Mouse (Mus musculus): ENCODE data around the gene Cntnap2. TPM values are rescaled to one million over a fixed set of nuclear protein-coding genes. Genes with fewer than 3 reads are reported as not detected.

Cntnap2 gene
- polyA plus RNA-seq, 1 experiment from 2014 or later = 5.7 TPM

- 61% methylated on average over 2 of the region's 2 CpGs for WGBS
- Histone ChIP-seq H3K9me3 (no peaks in the 10 kb centered on the region), H3K36me3 (no peaks in the 10 kb centered on the region), H3K4me3 (no peak overlapping the region), H3K27ac (no peak overlapping the region), H3K9ac (no peak overlapping the region), H3K27me3 (no peaks in the 10 kb centered on the region), H3K4me2 (replicated peaks) (no peak overlapping the region), H3K4me1 (no peaks in the 10 kb centered on the region)
- ATAC-seq (ENCODE audit: insufficient number of reproducible peaks, insufficient read depth, low FRiP score, low TSS enrichment) = no peak
These were observed 1021.1 kb downstream of the Cntnap2 start for GRCm38 (mm10) chr6:46080236-46080635.

GRCm38 (mm10) chr6:46081432-46081831 lies 1022.3 kb downstream of the Cntnap2 start:
- Histone ChIP-seq H3K9ac (no peak overlapping the region), H3K36me3 (no peaks in the 10 kb centered on the region), H3K9me3 (no peaks in the 10 kb centered on the region), H3K27me3 (no peaks in the 10 kb centered on the region), H3K4me3 (no peak overlapping the region), H3K27ac (no peak overlapping the region), H3K4me1 (no peaks in the 10 kb centered on the region), H3K4me2 (replicated peaks) (no peak overlapping the region)
- no peak for ATAC-seq (ENCODE audit: insufficient number of reproducible peaks, insufficient read depth, low FRiP score, low TSS enrichment)

- Histone ChIP-seq H3K4me2 (replicated peaks) (no peak overlapping the region), H3K9ac (no peak overlapping the region), H3K4me3 (no peak overlapping the region), H3K27ac (no peak overlapping the region), H3K9me3 (no peaks in the 10 kb centered on the region), H3K36me3 (no peaks in the 10 kb centered on the region), H3K4me1 (peaks cover 8% of the 10 kb centered on the region; the same call in 1 of the 2 replicates), H3K27me3 (no peaks in the 10 kb centered on the region)
- WGBS = 95% methylated on average over 1 of the region's 1 CpGs
- no peak for ATAC-seq (ENCODE audit: insufficient number of reproducible peaks, insufficient read depth, low FRiP score, low TSS enrichment)
These were observed 1084.2 kb downstream of the Cntnap2 start for GRCm38 (mm10) chr6:46143189-46143841.

GRCm38 (mm10) chr6:46166837-46167236 lies 1107.7 kb downstream of the Cntnap2 start:
- Histone ChIP-seq H3K9ac (no peak overlapping the region), H3K27ac (no peak overlapping the region), H3K4me2 (replicated peaks) (no peak overlapping the region), H3K9me3 (no peaks in the 10 kb centered on the region), H3K4me3 (no peak overlapping the region), H3K4me1 (no peaks in the 10 kb centered on the region), H3K27me3 (no peaks in the 10 kb centered on the region), H3K36me3 (no peaks in the 10 kb centered on the region)
- no peak for ATAC-seq (ENCODE audit: insufficient number of reproducible peaks, insufficient read depth, low FRiP score, low TSS enrichment)
- WGBS = 79% methylated on average over 1 of the region's 1 CpGs

- ATAC-seq (ENCODE audit: insufficient number of reproducible peaks, insufficient read depth, low FRiP score, low TSS enrichment) = no peak
- WGBS = 85% methylated on average over 2 of the region's 2 CpGs
- Histone ChIP-seq H3K27me3 (no peaks in the 10 kb centered on the region), H3K4me3 (no peak overlapping the region), H3K27ac (no peak overlapping the region), H3K9me3 (no peaks in the 10 kb centered on the region), H3K36me3 (no peaks in the 10 kb centered on the region), H3K9ac (no peak overlapping the region), H3K4me2 (replicated peaks) (no peak overlapping the region), H3K4me1 (no peaks in the 10 kb centered on the region)
These were observed 1138.1 kb downstream of the Cntnap2 start for GRCm38 (mm10) chr6:46197298-46197697.

- no peak overlapping the region for H3K4me3 ChIP-seq
- WGBS = 84% methylated on average over 4 of the region's 4 CpGs
- no peak overlapping the region for H3K4me2 ChIP-seq (replicated peaks)
- no peak overlapping the region for H3K27ac ChIP-seq
- no peaks in the 10 kb centered on the region for H3K27me3 ChIP-seq
- H3K4me1 ChIP-seq = no peaks in the 10 kb centered on the region
- ATAC-seq (ENCODE audit: insufficient number of reproducible peaks, insufficient read depth, low FRiP score, low TSS enrichment) = no peak
- H3K36me3 ChIP-seq = no peaks in the 10 kb centered on the region
- no peak overlapping the region for H3K9ac ChIP-seq
- H3K9me3 ChIP-seq = no peaks in the 10 kb centered on the region
These were observed 1142.7 kb downstream of the Cntnap2 start for GRCm38 (mm10) chr6:46201828-46202227.

- ATAC-seq (ENCODE audit: insufficient number of reproducible peaks, insufficient read depth, low FRiP score, low TSS enrichment) = no peak
- Histone ChIP-seq H3K9me3 (no peaks in the 10 kb centered on the region), H3K4me3 (no peak overlapping the region), H3K27ac (no peak overlapping the region), H3K36me3 (no peaks in the 10 kb centered on the region), H3K4me2 (replicated peaks) (no peak overlapping the region), H3K4me1 (no peaks in the 10 kb centered on the region), H3K9ac (no peak overlapping the region), H3K27me3 (no peaks in the 10 kb centered on the region)
- WGBS = 78% methylated on average over 2 of the region's 2 CpGs
These were observed 1146.4 kb downstream of the Cntnap2 start for GRCm38 (mm10) chr6:46205531-46205930.

- no peak overlapping the region for H3K9ac ChIP-seq
- no peak overlapping the region for H3K4me3 ChIP-seq
- ATAC-seq (ENCODE audit: insufficient number of reproducible peaks, insufficient read depth, low FRiP score, low TSS enrichment) = no peak
- H3K27me3 ChIP-seq = no peaks in the 10 kb centered on the region
- H3K36me3 ChIP-seq = no peaks in the 10 kb centered on the region
- H3K4me1 ChIP-seq = no peaks in the 10 kb centered on the region
- no peaks in the 10 kb centered on the region for H3K9me3 ChIP-seq
- no peak overlapping the region for H3K27ac ChIP-seq
- WGBS = 87% methylated on average over 1 of the region's 1 CpGs
- no peak overlapping the region for H3K4me2 ChIP-seq (replicated peaks)
These were observed 1173.7 kb downstream of the Cntnap2 start for GRCm38 (mm10) chr6:46232889-46233288.

- no peak overlapping the region for H3K4me2 ChIP-seq (replicated peaks)
- H3K4me1 ChIP-seq = no peaks in the 10 kb centered on the region
- ATAC-seq (ENCODE audit: insufficient number of reproducible peaks, insufficient read depth, low FRiP score, low TSS enrichment) = no peak
- no peaks in the 10 kb centered on the region for H3K27me3 ChIP-seq
- 56% methylated on average over 2 of the region's 2 CpGs for WGBS
- no peak overlapping the region for H3K27ac ChIP-seq
- H3K4me3 ChIP-seq = no peak overlapping the region
- no peak overlapping the region for H3K9ac ChIP-seq
- no peaks in the 10 kb centered on the region for H3K36me3 ChIP-seq
- no peaks in the 10 kb centered on the region for H3K9me3 ChIP-seq
These were observed 1181.2 kb downstream of the Cntnap2 start for GRCm38 (mm10) chr6:46240349-46240748.

- H3K9ac ChIP-seq = no peak overlapping the region
- H3K4me1 ChIP-seq = no peaks in the 10 kb centered on the region
- WGBS = 26% methylated on average over 1 of the region's 1 CpGs
- H3K4me2 ChIP-seq (replicated peaks) = no peak overlapping the region
- H3K27me3 ChIP-seq = no peaks in the 10 kb centered on the region
- no peak overlapping the region for H3K4me3 ChIP-seq
- H3K27ac ChIP-seq = no peak overlapping the region
- no peaks in the 10 kb centered on the region for H3K36me3 ChIP-seq
- ATAC-seq (ENCODE audit: insufficient number of reproducible peaks, insufficient read depth, low FRiP score, low TSS enrichment) = no peak
- no peaks in the 10 kb centered on the region for H3K9me3 ChIP-seq
These were observed 1204.0 kb downstream of the Cntnap2 start for GRCm38 (mm10) chr6:46263171-46263570.

- no peaks in the 10 kb centered on the region for H3K4me1 ChIP-seq
- H3K4me3 ChIP-seq = no peak overlapping the region
- H3K9me3 ChIP-seq = no peaks in the 10 kb centered on the region
- no peak overlapping the region for H3K9ac ChIP-seq
- no peaks in the 10 kb centered on the region for H3K36me3 ChIP-seq
- H3K27me3 ChIP-seq = no peaks in the 10 kb centered on the region
- no peak overlapping the region for H3K4me2 ChIP-seq (replicated peaks)
- 78% methylated on average over 5 of the region's 5 CpGs for WGBS
- ATAC-seq (ENCODE audit: insufficient number of reproducible peaks, insufficient read depth, low FRiP score, low TSS enrichment) = no peak
- H3K27ac ChIP-seq = no peak overlapping the region
These were observed 1287.8 kb downstream of the Cntnap2 start for GRCm38 (mm10) chr6:46346946-46347345.

GRCm38 (mm10) chr6:46361091-46361490 lies 1301.9 kb downstream of the Cntnap2 start:
- no peak for ATAC-seq (ENCODE audit: insufficient number of reproducible peaks, insufficient read depth, low FRiP score, low TSS enrichment)
- H3K4me2 ChIP-seq (replicated peaks) = no peak overlapping the region
- H3K4me1 ChIP-seq = no peaks in the 10 kb centered on the region
- no peaks in the 10 kb centered on the region for H3K9me3 ChIP-seq
- no peaks in the 10 kb centered on the region for H3K27me3 ChIP-seq
- H3K9ac ChIP-seq = no peak overlapping the region
- H3K36me3 ChIP-seq = no peaks in the 10 kb centered on the region
- no peak overlapping the region for H3K27ac ChIP-seq
- WGBS = 79% methylated on average over 2 of the region's 2 CpGs
- no peak overlapping the region for H3K4me3 ChIP-seq

GRCm38 (mm10) chr6:46362156-46362555 lies 1303.0 kb downstream of the Cntnap2 start:
- Histone ChIP-seq H3K4me2 (replicated peaks) (no peak overlapping the region), H3K4me1 (no peaks in the 10 kb centered on the region), H3K27ac (no peak overlapping the region), H3K9me3 (no peaks in the 10 kb centered on the region), H3K27me3 (no peaks in the 10 kb centered on the region), H3K4me3 (no peak overlapping the region), H3K9ac (no peak overlapping the region), H3K36me3 (no peaks in the 10 kb centered on the region)
- ATAC-seq (ENCODE audit: insufficient number of reproducible peaks, insufficient read depth, low FRiP score, low TSS enrichment) = no peak
- WGBS = 89% methylated on average over 1 of the region's 1 CpGs

Data from embryonic facial prominence, embryonic 12.5 days (tissue).